Mouse (Mus musculus) embryonic facial prominence, embryonic 11.5 days (tissue): ENCODE results near the gene Ccdc88b. TPM values are rescaled to one million over a fixed set of nuclear protein-coding genes. Genes with fewer than 3 reads are reported as not detected.

ENCODE experiments used
- ATAC-seq: fragments of 200-750 bp; cut with Nextera tagmentation; replicated peaks from 2 replicates; pipeline ENCODE4 v1.8.0; 2017; ENCODE audit warnings: low read depth; ENCODE audit not compliant: insufficient number of reproducible peaks, low FRiP score, low TSS enrichment
- DNase-seq: peaks from one replicate; pipeline ENCODE4 v3.0.0-alpha.2; 2015; ENCODE audit warnings: low spot score
- H3K27ac ChIP-seq: fragments of 300-500 bp; sonication (generic); replicated peaks from 2 replicates; pipeline ENCODE4 v1.5.1; 2014; ENCODE audit warnings: mild to moderate bottlenecking, low read depth, low read length, control low read depth
- H3K27me3 ChIP-seq: fragments of 300-500 bp; sonication (generic); 2 replicates; pipeline ENCODE4 v1.6.1; 2014; ENCODE audit warnings: mild to moderate bottlenecking, low read length, moderate library complexity, mixed read lengths; ENCODE audit not compliant: control insufficient read depth, insufficient read depth
- H3K36me3 ChIP-seq: fragments of 300-500 bp; sonication (generic); replicated peaks from 2 replicates; pipeline ENCODE4 v1.6.1; 2014; ENCODE audit warnings: low read depth, mild to moderate bottlenecking, low read length, moderate library complexity, mixed read lengths; ENCODE audit not compliant: control insufficient read depth, insufficient read depth
- H3K4me1 ChIP-seq: fragments of 300-500 bp; sonication (generic); 2 replicates; pipeline ENCODE4 v1.6.1; 2014; ENCODE audit warnings: low read length, mixed read lengths; ENCODE audit not compliant: control insufficient read depth, insufficient read depth
- H3K4me2 ChIP-seq: fragments of 300-500 bp; sonication (generic); 2 replicates; pipeline ENCODE4 v1.6.1; 2014; ENCODE audit warnings: low read depth, mild to moderate bottlenecking, control low read depth, low read length, moderate library complexity
- H3K4me3 ChIP-seq: fragments of 300-500 bp; sonication (generic); 2 replicates; pipeline ENCODE4 v1.5.1; 2014; ENCODE audit warnings: low read depth, low read length, control low read depth
- H3K9ac ChIP-seq: fragments of 300-500 bp; sonication (generic); replicated peaks from 2 replicates; pipeline ENCODE4 v1.6.1; 2014; ENCODE audit warnings: mild to moderate bottlenecking, control low read depth, low read length
- H3K9me3 ChIP-seq: fragments of 300-500 bp; sonication (generic); replicated peaks from 2 replicates; pipeline ENCODE4 v1.6.1; 2016; ENCODE audit warnings: mild to moderate bottlenecking, low read length, inconsistent platforms, mixed read lengths; ENCODE audit not compliant: control insufficient read depth
- WGBS: fragments of 180-500 bp; shearing (Covaris S2); extraction: QIAGEN DNeasy Blood & Tissue Kit; methylation state at CpG from one replicate; pipeline ENCODE4 v1.1.7; 2014; 5-methylcytosine and 5-hydroxymethylcytosine counted together
- microRNA-seq: library from miRNA; unstranded; fragments of <30 nt; microRNA quantifications from one replicate; pipeline ENCODE4, GENCODE M21; 2016; ENCODE audit warnings: borderline number of aligned reads
- polyA plus RNA-seq: library from polyadenylated mRNA; unstranded; fragments of >200 nt; fragmentation: Nextera tagmentation; extraction: Ambion mirVana; gene quantifications from 2 replicates; pipeline ENCODE4 v1.2.1, GENCODE M21; 2014

The Ccdc88b gene
- polyA plus RNA-seq, 1 experiment from 2014 or later = 0.39 TPM

GRCm38 (mm10) chr19:6814958-6815357, 43.1 kb downstream of the Ccdc88b start:
- no peak for ATAC-seq
- H3K27me3 ChIP-seq = no peaks in the 10 kb centered on the region
- H3K9ac ChIP-seq = no peak overlapping the region
- no peak overlapping the region for H3K4me3 ChIP-seq
- no peak overlapping the region for H3K27ac ChIP-seq
- no peaks in the 10 kb centered on the region for H3K9me3 ChIP-seq
- no peak overlapping the region for H3K4me2 ChIP-seq
- 81% methylated on average over 3 of the region's 3 CpGs for WGBS
- no peak for DNase-seq
- H3K4me1 ChIP-seq = no peaks in the 10 kb centered on the region
- no peaks in the 10 kb centered on the region for H3K36me3 ChIP-seq

- H3K27me3 ChIP-seq = no peaks in the 10 kb centered on the region
- WGBS = 31% methylated on average over 4 of the region's 4 CpGs
- no peaks in the 10 kb centered on the region for H3K9me3 ChIP-seq
- no peak for DNase-seq
- H3K36me3 ChIP-seq = no peaks in the 10 kb centered on the region
- no peak overlapping the region for H3K4me3 ChIP-seq
- no peak overlapping the region for H3K4me2 ChIP-seq
- no peak for ATAC-seq
- no peak overlapping the region for H3K9ac ChIP-seq
- H3K27ac ChIP-seq = no peak overlapping the region
- no peaks in the 10 kb centered on the region for H3K4me1 ChIP-seq
Measured at GRCm38 (mm10) chr19:6814366-6814765, 43.6 kb downstream of the Ccdc88b start.

Small RNA genes within 50 kb of the gene (microRNA-seq; reads per million reads assigned to microRNA genes)
- not detected for gene Mir5046

Other genes starting within 250 kb of the Ccdc88b start
- gene Rps6ka4, start 17.6 kb downstream of the Ccdc88b start, polyA plus RNA-seq = 5.9 TPM in 2 replicates
- gene Trmt112, start 51.5 kb upstream of the Ccdc88b start, polyA plus RNA-seq = 159 and 166 TPM in 2 replicates
- 110 and 128 TPM in 2 replicates for gene Prdx5, start 51.9 kb upstream of the Ccdc88b start, polyA plus RNA-seq
- gene Esrra, start 63.6 kb upstream of the Ccdc88b start, polyA plus RNA-seq = 2.7 and 3.3 TPM in 2 replicates
- 1.0 and 1.9 TPM in 2 replicates for gene Catsperz, start 67.2 kb upstream of the Ccdc88b start, polyA plus RNA-seq
- gene Kcnk4, start 76.3 kb upstream of the Ccdc88b start, polyA plus RNA-seq = 0.26 and 0.32 TPM in 2 replicates
- 57.4 and 60.7 TPM in 2 replicates for gene Bad, start 83.7 kb upstream of the Ccdc88b start, polyA plus RNA-seq
- gene Gpr137, start 84.3 kb upstream of the Ccdc88b start, polyA plus RNA-seq = 18.1 and 21.9 TPM in 2 replicates
- gene Ppp1r14b, start 116.8 kb upstream of the Ccdc88b start, polyA plus RNA-seq = 247 and 268 TPM in 2 replicates
- gene Plcb3, start 118.3 kb upstream of the Ccdc88b start, polyA plus RNA-seq = 22.6 and 26.8 TPM in 2 replicates
- 65.1 and 65.2 TPM in 2 replicates for gene Fkbp2, start 122.3 kb upstream of the Ccdc88b start, polyA plus RNA-seq
- 26.7 and 30.5 TPM in 2 replicates for gene Vegfb, start 129.4 kb upstream of the Ccdc88b start, polyA plus RNA-seq
- 16.1 and 18.0 TPM in 2 replicates for gene Dnajc4, start 134.4 kb upstream of the Ccdc88b start, polyA plus RNA-seq
- 19.5 and 19.6 TPM in 2 replicates for gene Nudt22, start 137.9 kb upstream of the Ccdc88b start, polyA plus RNA-seq
- 8.0 and 11.7 TPM in 2 replicates for gene Trpt1, start 137.9 kb upstream of the Ccdc88b start, polyA plus RNA-seq
- 6.3 and 6.6 TPM in 2 replicates for gene Fermt3, start 161.3 kb upstream of the Ccdc88b start, polyA plus RNA-seq
- 400 and 412 TPM in 2 replicates for gene Stip1, start 181.8 kb upstream of the Ccdc88b start, polyA plus RNA-seq
- gene Macrod1, start 198.6 kb upstream of the Ccdc88b start, polyA plus RNA-seq = 5.0 and 6.9 TPM in 2 replicates
- 3.0 and 4.4 TPM in 2 replicates for gene Flrt1, start 247.5 kb upstream of the Ccdc88b start, polyA plus RNA-seq